Mouse (Mus musculus) thymus, postnatal 10 days (tissue): Measurements from ENCODE around the gene Mau2.
"Not testable (repeated sequence)": the region's sequence is repeated elsewhere in the genome, so short reads cannot be mapped to it uniquely, and the experiment has no call there.

Experiments used
- DNase-seq, 2 experiments: peaks; one replicate each; pipeline ENCODE4 v3.0.0; 2021; ENCODE audit warnings: low spot score in 2 of 2

The Mau2 gene

GRCm38 (mm10) chr8:70023596-70023995 lies 18.9 kb downstream of the Mau2 start:
- DNase-seq: no peak

- DNase-seq: no peak
Observed at GRCm38 (mm10) chr8:70015017-70015416, 27.5 kb downstream of the Mau2 start.

- DNase-seq: no peak
Observed at GRCm38 (mm10) chr8:70012763-70013162, 29.8 kb downstream of the Mau2 start.

GRCm38 (mm10) chr8:70012350-70012749 lies 30.2 kb downstream of the Mau2 start:
- no peak for DNase-seq

GRCm38 (mm10) chr8:70010796-70011195 lies 31.7 kb downstream of the Mau2 start:
- DNase-seq: not testable (repeated sequence)

- no peak for DNase-seq
Observed at GRCm38 (mm10) chr8:70005178-70005577, 37.4 kb downstream of the Mau2 start.

- DNase-seq: no peak
Observed at GRCm38 (mm10) chr8:70004345-70004744, 38.2 kb downstream of the Mau2 start.

- DNase-seq: peak; percentile 14 to 32
Observed at GRCm38 (mm10) chr8:70003204-70003657, 39.3 kb downstream of the Mau2 start.

- DNase-seq: not testable (repeated sequence)
Observed at GRCm38 (mm10) chr8:70001892-70002191, 40.7 kb downstream of the Mau2 start.

GRCm38 (mm10) chr8:70001176-70001891 lies 41.2 kb downstream of the Mau2 start:
- DNase-seq: peak; percentile 35 to 49

- no peak for DNase-seq
Observed at GRCm38 (mm10) chr8:70000226-70000625, 42.3 kb downstream of the Mau2 start.

GRCm38 (mm10) chr8:69999236-69999635 lies 43.3 kb downstream of the Mau2 start:
- DNase-seq: no peak

GRCm38 (mm10) chr8:69998706-69999105 lies 43.8 kb downstream of the Mau2 start:
- no peak for DNase-seq

GRCm38 (mm10) chr8:69996589-69997285 lies 45.8 kb downstream of the Mau2 start:
- no peak for DNase-seq

GRCm38 (mm10) chr8:69995776-69996588 lies 46.6 kb downstream of the Mau2 start, which contains the start of gene Gatad2a:
Gene Gatad2a, minus strand, starts transcription at chr8:69996384.
- DNase-seq: peak; percentile 99 to 100

- DNase-seq: no peak
Observed at GRCm38 (mm10) chr8:69995422-69995775, 47.1 kb downstream of the Mau2 start.

GRCm38 (mm10) chr8:69988936-69989335 lies 53.6 kb downstream of the Mau2 start:
- not testable (repeated sequence) for DNase-seq

- no peak for DNase-seq
Observed at GRCm38 (mm10) chr8:69987744-69988143, 54.8 kb downstream of the Mau2 start.

GRCm38 (mm10) chr8:69984876-69985553 lies 57.5 kb downstream of the Mau2 start:
- DNase-seq: peak in 1 of 2 experiments; percentile 29

- no peak for DNase-seq
Observed at GRCm38 (mm10) chr8:69978456-69978855, 64.1 kb downstream of the Mau2 start.

- no peak for DNase-seq
Observed at GRCm38 (mm10) chr8:69974806-69975205, 67.7 kb downstream of the Mau2 start.

GRCm38 (mm10) chr8:69974194-69974614 lies 68.3 kb downstream of the Mau2 start:
- peak; percentile 91 to 97 for DNase-seq
